In genomic region chr8:26524237-26524636, GRCm38 (mm10) we compare ENCODE assay signal across 25 mouse cellular contexts.
"Had no signal": no experiment of that assay in that cellular context is flagged by ENCODE, and none has a peak within 500 bp of the region (broad histone marks: within the 10 kb centered on the region; RNA-seq: fewer than 3 reads in every experiment).

No protein-coding gene starts in this region.

- H3K4me1 ChIP-seq: heart, embryonic 15.5 days; liver, embryonic 12.5 days had no signal

- H3K27me3 ChIP-seq: heart, embryonic 13.5 days; heart, embryonic 15.5 days; hindbrain, embryonic 13.5 days; hindbrain, embryonic 15.5 days; kidney, embryonic 15.5 days; limb, embryonic 15.5 days; liver, embryonic 12.5 days had no signal

- ATAC-seq: hindbrain, postnatal 0 days; intestine, embryonic 16.5 days; liver, embryonic 12.5 days had no signal

- DNase-seq: gastrocnemius, postnatal 14 days; gastrocnemius, postnatal 36 days; heart, adult 18-20 months; heart, postnatal 14 days; heart, postnatal 36 days; kidney, adult 11 months; kidney, adult 2 months; kidney, adult 9 months; kidney, postnatal 14 days; kidney, postnatal 36 days; layer of hippocampus, adult 9-11 months; layer of hippocampus, postnatal 36 days; left cerebral cortex, postnatal 4 days had no signal

- H3K27ac ChIP-seq: heart, embryonic 13.5 days; heart, embryonic 15.5 days; hindbrain, embryonic 13.5 days; hindbrain, embryonic 15.5 days; hindbrain, postnatal 0 days; kidney, embryonic 15.5 days; kidney, postnatal 0 days; limb, embryonic 13.5 days; limb, embryonic 15.5 days; liver, embryonic 12.5 days; liver, embryonic 14.5 days had no signal

- H3K9me3 ChIP-seq: heart, embryonic 13.5 days; heart, embryonic 15.5 days; hindbrain, embryonic 13.5 days; hindbrain, embryonic 15.5 days; kidney, embryonic 15.5 days; limb, embryonic 13.5 days; limb, embryonic 15.5 days; liver, embryonic 12.5 days had no signal

- H3K36me3 ChIP-seq: heart, embryonic 13.5 days; heart, embryonic 15.5 days; hindbrain, embryonic 13.5 days; hindbrain, embryonic 15.5 days; kidney, embryonic 15.5 days; limb, embryonic 13.5 days; limb, embryonic 15.5 days; liver, embryonic 12.5 days had no signal

- H3K4me3 ChIP-seq: heart, embryonic 13.5 days; heart, embryonic 15.5 days; hindbrain, embryonic 13.5 days; hindbrain, embryonic 15.5 days; kidney, embryonic 15.5 days; limb, embryonic 13.5 days; limb, embryonic 15.5 days; liver, embryonic 12.5 days had no signal
